Mouse (Mus musculus): ENCODE measurements around the gene Ak4. TPM values are rescaled to one million over a fixed set of nuclear protein-coding genes. Genes with fewer than 3 reads are reported as not detected.

Gene Ak4
- polyA plus RNA-seq, 1 experiment, result 0.32 TPM

- no peak for DNase-seq (ENCODE audit: low read depth in 1 of 2, low spot score in 2 of 2)
- TF ChIP-seq CTCF (IDR thresholded peaks at IDR 0.05; ENCODE audit: extremely low read depth, insufficient read depth, insufficient read length, insufficient replicate concordance) (no peak), POLR2A (IDR thresholded peaks at IDR 0.05; ENCODE audit: low read depth, low read length) (no peak)
Observed at GRCm38 (mm10) chr4:101496534-101497237, 77.6 kb downstream of the Ak4 start, which contains the start of gene Dnajc6. Dnajc6 (plus strand) TSS chr4:101496648.

GRCm38 (mm10) chr4:101497336-101497735 lies 78.3 kb downstream of the Ak4 start:
- TF ChIP-seq POLR2A (IDR thresholded peaks at IDR 0.05; ENCODE audit: low read depth, low read length), result no peak
- TF ChIP-seq CTCF (IDR thresholded peaks at IDR 0.05; ENCODE audit: extremely low read depth, insufficient read depth, insufficient read length, insufficient replicate concordance), result no peak
- no peak overlapping the region for H3K4me3 ChIP-seq (ENCODE audit: extremely low read depth, insufficient read depth, insufficient read length)
- peaks cover 5% of the 10 kb centered on the region; the same call in 1 of the 2 replicates for H3K4me1 ChIP-seq (ENCODE audit: control insufficient read depth, insufficient read depth, insufficient read length)
- H3K27ac ChIP-seq (ENCODE audit: insufficient read depth, low read length), result no peak overlapping the region
- H3K27me3 ChIP-seq (ENCODE audit: control insufficient read depth, insufficient read depth, low read length), result peaks cover 9% of the 10 kb centered on the region
- 5% methylated on average over 14 of the region's 14 CpGs for WGBS
- H3K36me3 ChIP-seq (ENCODE audit: control insufficient read depth, insufficient read depth, low read length), result no peaks in the 10 kb centered on the region
- DNase-seq (ENCODE audit: low read depth in 1 of 2, low spot score in 2 of 2), result no peak

More at GRCm38 (mm10) chr4:101496534-101497237, 77.6 kb downstream of the Ak4 start, which contains the start of gene Dnajc6:
- no peak within 1 kb of the TSS for H3K27ac ChIP-seq (ENCODE audit: insufficient read depth, low read length)
- H3K27me3 ChIP-seq (ENCODE audit: control insufficient read depth, insufficient read depth, low read length), result peaks cover 9% of the 10 kb centered on the region
- 4% methylated on average over 50 of the region's 57 CpGs for WGBS
- no peaks in the 10 kb centered on the region for H3K36me3 ChIP-seq (ENCODE audit: control insufficient read depth, insufficient read depth, low read length)
- H3K4me1 ChIP-seq (ENCODE audit: control insufficient read depth, insufficient read depth, insufficient read length), result peaks cover 5% of the 10 kb centered on the region; the same call in 1 of the 2 replicates
- peak within 1 kb of the TSS; percentile 41 for H3K4me3 ChIP-seq (ENCODE audit: extremely low read depth, insufficient read depth, insufficient read length)

GRCm38 (mm10) chr4:101504470-101505007 lies 85.5 kb downstream of the Ak4 start:
- H3K27me3 ChIP-seq (ENCODE audit: control insufficient read depth, insufficient read depth, low read length), result peaks cover 4% of the 10 kb centered on the region; the same call in 1 of the 2 replicates
- TF ChIP-seq CTCF (IDR thresholded peaks at IDR 0.05; ENCODE audit: extremely low read depth, insufficient read depth, insufficient read length, insufficient replicate concordance) (no peak), POLR2A (IDR thresholded peaks at IDR 0.05; ENCODE audit: low read depth, low read length) (no peak)
- no peak for DNase-seq (ENCODE audit: low read depth in 1 of 2, low spot score in 2 of 2)
- peaks cover 3% of the 10 kb centered on the region; the same call in 1 of the 2 replicates for H3K4me1 ChIP-seq (ENCODE audit: control insufficient read depth, insufficient read depth, insufficient read length)
- H3K27ac ChIP-seq (ENCODE audit: insufficient read depth, low read length), result no peak overlapping the region
- 86% methylated on average over 7 of the region's 7 CpGs for WGBS
- H3K4me3 ChIP-seq (ENCODE audit: extremely low read depth, insufficient read depth, insufficient read length), result no peak overlapping the region
- no peaks in the 10 kb centered on the region for H3K36me3 ChIP-seq (ENCODE audit: control insufficient read depth, insufficient read depth, low read length)

GRCm38 (mm10) chr4:101505966-101506365 lies 86.9 kb downstream of the Ak4 start:
- Histone ChIP-seq H3K27ac (ENCODE audit: insufficient read depth, low read length) (no peak overlapping the region), H3K4me1 (ENCODE audit: control insufficient read depth, insufficient read depth, insufficient read length) (peaks cover 3% of the 10 kb centered on the region; the same call in 1 of the 2 replicates), H3K4me3 (ENCODE audit: extremely low read depth, insufficient read depth, insufficient read length) (no peak overlapping the region), H3K36me3 (ENCODE audit: control insufficient read depth, insufficient read depth, low read length) (no peaks in the 10 kb centered on the region), H3K27me3 (ENCODE audit: control insufficient read depth, insufficient read depth, low read length) (peaks cover 4% of the 10 kb centered on the region; the same call in 1 of the 2 replicates)
- TF ChIP-seq CTCF (IDR thresholded peaks at IDR 0.05; ENCODE audit: extremely low read depth, insufficient read depth, insufficient read length, insufficient replicate concordance) (no peak), POLR2A (IDR thresholded peaks at IDR 0.05; ENCODE audit: low read depth, low read length) (no peak)
- WGBS, result 54% methylated on average over 2 of the region's 2 CpGs
- DNase-seq (ENCODE audit: low read depth in 1 of 2, low spot score in 2 of 2), result no peak

- Histone ChIP-seq H3K4me3 (ENCODE audit: extremely low read depth, insufficient read depth, insufficient read length) (no peak overlapping the region), H3K27ac (ENCODE audit: insufficient read depth, low read length) (no peak overlapping the region), H3K36me3 (ENCODE audit: control insufficient read depth, insufficient read depth, low read length) (no peaks in the 10 kb centered on the region), H3K27me3 (ENCODE audit: control insufficient read depth, insufficient read depth, low read length) (peaks cover 4% of the 10 kb centered on the region; the same call in 1 of the 2 replicates), H3K4me1 (ENCODE audit: control insufficient read depth, insufficient read depth, insufficient read length) (peaks cover 3% of the 10 kb centered on the region; the same call in 1 of the 2 replicates)
- no peak for DNase-seq (ENCODE audit: low read depth in 1 of 2, low spot score in 2 of 2)
- TF ChIP-seq CTCF (IDR thresholded peaks at IDR 0.05; ENCODE audit: extremely low read depth, insufficient read depth, insufficient read length, insufficient replicate concordance) (no peak), POLR2A (IDR thresholded peaks at IDR 0.05; ENCODE audit: low read depth, low read length) (no peak)
Observed at GRCm38 (mm10) chr4:101506372-101506771, 87.3 kb downstream of the Ak4 start.

- H3K4me3 ChIP-seq (ENCODE audit: extremely low read depth, insufficient read depth, insufficient read length), result peak overlapping the region; percentile 46; the same call in 1 of the 2 replicates
- no peaks in the 10 kb centered on the region for H3K36me3 ChIP-seq (ENCODE audit: control insufficient read depth, insufficient read depth, low read length)
- H3K4me1 ChIP-seq (ENCODE audit: control insufficient read depth, insufficient read depth, insufficient read length), result peaks cover 3% of the 10 kb centered on the region; the same call in 1 of the 2 replicates
- WGBS, result 8% methylated on average over 24 of the region's 24 CpGs
- no peak for DNase-seq (ENCODE audit: low read depth in 1 of 2, low spot score in 2 of 2)
- no peak for TF ChIP-seq CTCF (IDR thresholded peaks at IDR 0.05; ENCODE audit: extremely low read depth, insufficient read depth, insufficient read length, insufficient replicate concordance)
- TF ChIP-seq POLR2A (IDR thresholded peaks at IDR 0.05; ENCODE audit: low read depth, low read length), result no peak
- H3K27ac ChIP-seq (ENCODE audit: insufficient read depth, low read length), result no peak overlapping the region
- H3K27me3 ChIP-seq (ENCODE audit: control insufficient read depth, insufficient read depth, low read length), result peaks cover 4% of the 10 kb centered on the region; the same call in 1 of the 2 replicates
Observed at GRCm38 (mm10) chr4:101507571-101508422, 88.7 kb downstream of the Ak4 start.

All from spleen, adult 2 months (tissue).